Mouse (Mus musculus): ENCODE results near the gene Abl1.

- TF ChIP-seq CTCF (IDR thresholded peaks at IDR 0.05; ENCODE audit: low read depth) (no peak), EP300 (IDR thresholded peaks at IDR 0.05; ENCODE audit: low read depth) (no peak)
Measured at GRCm38 (mm10) chr2:31719202-31719880, 31.2 kb downstream of the Abl1 start.
